Mouse (Mus musculus) midbrain, postnatal 0 days (tissue): Measurements from ENCODE around the gene Zfp319. TPM values are rescaled to one million over a fixed set of nuclear protein-coding genes. Genes with fewer than 3 reads are reported as not detected.
"Not testable (repeated sequence)": the region's sequence is repeated elsewhere in the genome, so short reads cannot be mapped to it uniquely, and the experiment has no call there.

Experiments used
- ATAC-seq: fragments of 200-750 bp; cut with Nextera tagmentation; 2 replicates; pipeline ENCODE4 v1.8.0; 2017; ENCODE audit warnings: moderate number of reproducible peaks, mild to moderate bottlenecking, moderate TSS enrichment, moderate library complexity; ENCODE audit not compliant: low FRiP score
- DNase-seq: peaks from one replicate; pipeline ENCODE4 v3.0.0-alpha.2; 2015; ENCODE audit warnings: low spot score
- H3K27ac ChIP-seq: fragments of 300-500 bp; sonication (generic); 2 replicates; pipeline ENCODE4 v1.5.1; 2014; ENCODE audit warnings: low read depth, mild to moderate bottlenecking, low read length, mixed read lengths
- H3K27me3 ChIP-seq: fragments of 300-500 bp; sonication (generic); 2 replicates; pipeline ENCODE4 v1.6.1; 2014; ENCODE audit warnings: low read length, control low read depth, mixed read lengths; ENCODE audit not compliant: insufficient read depth
- H3K36me3 ChIP-seq: fragments of 300-500 bp; sonication (generic); 2 replicates; pipeline ENCODE4 v1.6.1; 2014; ENCODE audit warnings: low read length, control low read depth, mixed read lengths; ENCODE audit not compliant: insufficient read depth
- H3K4me1 ChIP-seq: fragments of 300-500 bp; sonication (generic); 2 replicates; pipeline ENCODE4 v1.6.1; 2014; ENCODE audit warnings: mild to moderate bottlenecking, control low read depth, antibody characterized with exemption, low read length, mixed read lengths; ENCODE audit not compliant: insufficient read depth
- H3K4me2 ChIP-seq: fragments of 300-500 bp; sonication (generic); 2 replicates; pipeline ENCODE4 v1.6.1; 2014; ENCODE audit warnings: low read depth, mild to moderate bottlenecking, low read length, mixed read lengths; ENCODE audit not compliant: poor library complexity, severe bottlenecking
- H3K4me3 ChIP-seq: fragments of 300-500 bp; sonication (generic); 2 replicates; pipeline ENCODE4 v1.5.1; 2014; ENCODE audit warnings: low read depth, mild to moderate bottlenecking, low read length, moderate library complexity
- H3K9ac ChIP-seq: fragments of 300-500 bp; sonication (generic); replicated peaks from 2 replicates; pipeline ENCODE4 v1.6.1; 2014; ENCODE audit warnings: mild to moderate bottlenecking, low read length, moderate library complexity, mixed read lengths; ENCODE audit not compliant: poor library complexity, severe bottlenecking
- H3K9me3 ChIP-seq: fragments of 300-500 bp; sonication (generic); 2 replicates; pipeline ENCODE4 v1.6.1; 2016; ENCODE audit warnings: low read length, control low read depth
- CTCF ChIP-seq: IDR thresholded peaks from 2 replicates; pipeline ENCODE4 v1.5.1; 2016; ENCODE audit warnings: antibody characterized with exemption, mild to moderate bottlenecking
- WGBS: fragments of 180-500 bp; shearing (Covaris S2); extraction: QIAGEN DNeasy Blood & Tissue Kit; methylation state at CpG from one replicate; pipeline ENCODE4 v1.1.7; 2014; 5-methylcytosine and 5-hydroxymethylcytosine counted together
- polyA plus RNA-seq: library from polyadenylated mRNA; unstranded; fragments of >200 nt; fragmentation: Nextera tagmentation; extraction: Ambion mirVana; gene quantifications from 2 replicates; pipeline ENCODE4 v1.2.1, GENCODE M21; 2015
- total RNA-seq: library from RNA; depleted of rRNA; stranded (reverse); fragments of >200 nt; gene quantifications from 2 replicates; pipeline ENCODE4 v1.2.3, GENCODE M21; 2014; rRNA removed

Gene Zfp319
- total RNA-seq (20.1 and 21.4 TPM in 2 replicates), polyA plus RNA-seq (11.2 and 11.7 TPM in 2 replicates)

- under 1% methylated on average over 62 of the region's 80 CpGs for WGBS
- Histone ChIP-seq H3K9me3 (no peaks in the 10 kb centered on the region), H3K27ac (peak within 1 kb of the TSS; percentile 95), H3K36me3 (peaks cover 30% of the 10 kb centered on the region), H3K4me1 (peaks cover 11% of the 10 kb centered on the region; the same call in 1 of the 2 replicates), H3K27me3 (no peaks in the 10 kb centered on the region), H3K4me2 (peak within 1 kb of the TSS; percentile 81), H3K9ac (peak within 1 kb of the TSS; percentile 96), H3K4me3 (peak within 1 kb of the TSS; percentile 92)
- ATAC-seq: peak; percentile 93
- DNase-seq: peak; percentile 94
- peak; percentile 77 for TF ChIP-seq CTCF
These were observed at the start of gene Zfp319, which contains the start of gene Usb1 for GRCm38 (mm10) chr8:95331720-95332436. Gene Zfp319 (minus strand): TSS chr8:95331950. Gene Usb1 (plus strand): TSS chr8:95332284.

GRCm38 (mm10) chr8:95380953-95381352 is 49.2 kb upstream of the Zfp319 start:
- ATAC-seq: no peak
- no peaks in the 10 kb centered on the region for H3K27me3 ChIP-seq
- no peak overlapping the region for H3K4me3 ChIP-seq
- H3K9ac ChIP-seq: no peak overlapping the region
- H3K4me1 ChIP-seq: no peaks in the 10 kb centered on the region
- DNase-seq: no peak
- H3K9me3 ChIP-seq: no peaks in the 10 kb centered on the region
- no peak overlapping the region for H3K4me2 ChIP-seq
- TF ChIP-seq CTCF: no peak
- no peaks in the 10 kb centered on the region for H3K36me3 ChIP-seq
- no peak overlapping the region for H3K27ac ChIP-seq

GRCm38 (mm10) chr8:95378928-95379327 is 47.2 kb upstream of the Zfp319 start:
- H3K4me2 ChIP-seq, H3K9ac ChIP-seq, H3K36me3 ChIP-seq, DNase-seq, ATAC-seq, H3K9me3 ChIP-seq, H3K27ac ChIP-seq, H3K4me3 ChIP-seq, H3K4me1 ChIP-seq, H3K27me3 ChIP-seq: not testable (repeated sequence)
- 98% methylated on average over 11 of the region's 11 CpGs for WGBS

GRCm38 (mm10) chr8:95377863-95378291 is 46.1 kb upstream of the Zfp319 start:
- no peak overlapping the region for H3K4me2 ChIP-seq
- no peaks in the 10 kb centered on the region for H3K4me1 ChIP-seq
- H3K9me3 ChIP-seq: no peaks in the 10 kb centered on the region
- DNase-seq (no peak), ATAC-seq (no peak)
- no peak for TF ChIP-seq CTCF
- no peaks in the 10 kb centered on the region for H3K27me3 ChIP-seq
- 58% methylated on average over 7 of the region's 7 CpGs for WGBS
- H3K9ac ChIP-seq: no peak overlapping the region
- peaks cover 3% of the 10 kb centered on the region; the same call in 1 of the 2 replicates for H3K36me3 ChIP-seq
- H3K4me3 ChIP-seq: no peak overlapping the region
- H3K27ac ChIP-seq: no peak overlapping the region

DNA sequence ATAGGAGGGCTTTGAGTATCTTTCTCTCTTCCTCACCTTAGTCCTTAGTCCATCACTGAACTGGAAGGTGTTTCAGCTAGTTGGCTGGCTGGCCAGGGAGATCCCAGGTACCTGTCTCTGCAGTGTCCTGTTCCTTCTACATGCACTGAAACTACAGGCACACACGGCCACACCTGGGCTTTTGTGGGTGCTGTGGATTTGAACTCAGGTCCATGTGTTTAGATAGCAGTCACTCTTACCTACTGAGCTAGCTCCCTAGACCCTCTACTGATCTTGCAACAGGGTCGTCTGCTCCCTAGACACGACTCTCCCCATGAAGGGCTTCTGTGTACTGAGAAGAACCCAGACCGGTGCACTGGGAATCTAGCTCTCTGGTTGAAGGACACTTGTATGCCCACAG is 45.4 kb upstream of the Zfp319 start:
- no peak overlapping the region for H3K4me2 ChIP-seq
- ATAC-seq (no peak), DNase-seq (no peak)
- H3K4me3 ChIP-seq: no peak overlapping the region
- H3K27ac ChIP-seq: no peak overlapping the region
- WGBS: 80% methylated on average over 4 of the region's 4 CpGs
- H3K27me3 ChIP-seq: no peaks in the 10 kb centered on the region
- TF ChIP-seq CTCF: no peak
- H3K9me3 ChIP-seq: no peaks in the 10 kb centered on the region
- H3K4me1 ChIP-seq: no peaks in the 10 kb centered on the region
- H3K36me3 ChIP-seq: peaks cover 10% of the 10 kb centered on the region
- H3K9ac ChIP-seq: no peak overlapping the region

DNA sequence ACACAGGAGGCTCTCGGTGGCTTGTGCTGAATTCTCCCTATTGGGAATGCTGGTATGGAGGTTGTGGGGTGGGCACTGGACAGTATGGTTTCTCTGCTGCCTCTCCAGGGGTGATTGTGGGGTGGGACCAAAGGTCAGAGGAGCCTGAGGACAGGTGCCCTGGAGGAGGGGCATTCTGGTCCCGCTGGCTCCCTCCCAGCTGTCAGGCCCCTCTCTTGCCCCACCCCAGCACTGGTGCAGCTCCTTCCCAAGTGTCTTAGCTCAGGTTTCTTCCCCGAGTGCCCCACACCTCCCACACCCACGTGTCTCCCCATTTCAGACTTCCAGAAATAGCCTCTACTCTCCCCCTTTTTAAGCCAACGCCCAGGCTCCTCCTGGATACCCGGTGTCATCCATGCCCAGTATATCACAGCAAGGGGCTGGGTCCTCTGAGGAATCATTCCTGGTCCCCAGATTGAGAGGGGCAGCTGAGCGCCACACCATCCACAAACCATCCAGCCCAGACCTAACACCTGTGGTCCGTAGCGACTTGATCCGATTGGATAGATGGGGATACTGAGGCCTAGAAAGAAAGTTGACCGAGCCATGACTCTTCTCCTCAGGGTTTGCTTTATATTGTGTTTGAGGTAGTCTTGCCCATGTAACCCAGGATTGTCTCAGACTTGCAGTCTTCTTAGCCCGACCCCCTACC is 44.7 kb upstream of the Zfp319 start:
- TF ChIP-seq CTCF: no peak
- no peaks in the 10 kb centered on the region for H3K4me1 ChIP-seq
- 86% methylated on average over 12 of the region's 12 CpGs for WGBS
- H3K27ac ChIP-seq: no peak overlapping the region
- no peak overlapping the region for H3K4me2 ChIP-seq
- no peak overlapping the region for H3K4me3 ChIP-seq
- no peaks in the 10 kb centered on the region for H3K27me3 ChIP-seq
- ATAC-seq (no peak), DNase-seq (no peak)
- H3K36me3 ChIP-seq: peaks cover 16% of the 10 kb centered on the region
- H3K9me3 ChIP-seq: no peaks in the 10 kb centered on the region
- no peak overlapping the region for H3K9ac ChIP-seq
